Mouse (Mus musculus) MEL-GATA-1-ER (cell line): ENCODE measurements around the gene Lhx2.

Source experiments
- DNase-seq: peaks from one replicate; pipeline ENCODE4 v3.0.0-alpha.2; 2012; ENCODE audit warnings: low read depth; ENCODE audit errors: extremely low read depth

Lhx2 gene

DNA sequence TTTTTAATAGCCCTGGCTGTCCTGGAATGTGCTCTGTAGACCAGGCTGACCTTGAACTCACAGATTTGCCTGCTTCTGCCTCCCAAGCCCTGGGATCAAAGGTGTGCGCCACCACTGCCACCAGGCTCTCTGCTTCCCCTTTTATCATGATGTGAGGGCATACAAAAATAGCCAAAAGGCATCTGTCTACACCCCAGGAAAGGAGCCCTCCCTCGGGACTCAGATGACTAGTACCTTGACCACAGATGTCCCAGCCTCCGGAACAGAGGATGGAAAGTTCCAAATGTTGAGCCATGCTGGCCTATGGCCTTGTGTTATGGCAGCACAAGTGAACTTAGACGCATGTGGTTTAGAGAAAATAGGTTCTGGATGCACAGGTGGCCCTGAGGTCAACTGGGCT is 66.3 kb downstream of the Lhx2 start:
- no peak for DNase-seq

DNA sequence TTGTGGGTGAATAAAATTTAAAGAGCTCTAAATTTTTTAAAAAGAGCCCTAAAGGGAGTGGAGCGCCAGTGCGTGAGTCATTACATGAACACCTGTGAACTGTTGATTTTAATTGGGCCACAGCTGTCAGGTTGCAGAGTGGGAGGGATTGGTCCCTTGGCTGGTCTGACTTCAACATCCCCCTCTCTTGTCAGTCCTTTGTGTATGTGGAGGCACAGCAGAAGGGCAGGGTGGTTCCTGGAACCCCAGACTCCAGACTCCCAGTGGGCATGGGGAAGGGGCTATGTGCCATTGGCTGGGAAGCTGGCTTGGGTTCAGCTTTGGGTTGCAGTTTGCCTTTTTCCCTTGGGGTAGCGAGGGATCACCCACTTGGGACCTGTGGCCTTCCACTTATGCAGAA is 70.2 kb downstream of the Lhx2 start:
- DNase-seq = no peak

- DNase-seq = no peak
These were observed 71.1 kb downstream of the Lhx2 start for GRCm38 (mm10) chr2:38410227-38410626.

- no peak for DNase-seq
These were observed 73.6 kb downstream of the Lhx2 start for GRCm38 (mm10) chr2:38412599-38413177.

- peak; percentile 3 for DNase-seq
These were observed 78.9 kb downstream of the Lhx2 start for GRCm38 (mm10) chr2:38417970-38418369.
